25 mouse cellular contexts compared by ENCODE assay signal in the genomic region with DNA sequence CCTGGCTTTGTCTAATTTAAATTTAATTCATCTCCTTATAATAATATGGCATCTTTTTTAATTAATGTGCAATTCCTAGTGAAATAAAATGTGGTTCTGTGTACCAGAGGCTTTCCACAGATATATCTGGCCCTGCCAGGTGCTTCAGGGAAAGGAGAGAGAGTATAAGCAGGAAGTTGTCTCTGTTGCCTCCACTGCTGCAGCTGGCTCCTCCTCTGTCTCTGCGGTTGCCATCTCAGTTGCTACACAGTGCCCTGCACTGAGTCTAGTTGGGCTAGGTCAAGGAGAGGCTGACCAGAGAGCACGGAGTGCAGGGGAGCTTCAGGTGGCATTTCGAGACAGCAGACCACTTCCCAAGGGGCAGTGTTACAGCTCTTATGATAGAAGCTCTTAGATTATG.
"Had no signal": no experiment of that assay in that cellular context is flagged by ENCODE, and none has a peak within 500 bp of the region (broad histone marks: within the 10 kb centered on the region; RNA-seq: fewer than 3 reads in every experiment).

No protein-coding gene starts in this region.

- ATAC-seq: forebrain, postnatal 0 days; intestine, embryonic 16.5 days; liver, embryonic 12.5 days had no signal

- H3K4me3 ChIP-seq: heart, adult 2 months; heart, embryonic 13.5 days; heart, embryonic 15.5 days; hindbrain, embryonic 15.5 days; kidney, embryonic 15.5 days; limb, embryonic 13.5 days; limb, embryonic 15.5 days; liver, embryonic 12.5 days had no signal

- H3K4me1 ChIP-seq: heart, embryonic 13.5 days; heart, embryonic 15.5 days; hindbrain, embryonic 15.5 days; kidney, embryonic 15.5 days; limb, embryonic 13.5 days; limb, embryonic 15.5 days; liver, embryonic 12.5 days had no signal

- H3K9me3 ChIP-seq: heart, embryonic 13.5 days; heart, embryonic 15.5 days; hindbrain, embryonic 15.5 days; kidney, embryonic 15.5 days; limb, embryonic 13.5 days; limb, embryonic 15.5 days; liver, embryonic 12.5 days had no signal

- H3K9ac ChIP-seq: forebrain, postnatal 0 days; heart, embryonic 13.5 days; heart, embryonic 15.5 days; hindbrain, embryonic 15.5 days; kidney, embryonic 15.5 days; limb, embryonic 13.5 days; limb, embryonic 15.5 days; liver, embryonic 12.5 days had no signal

- H3K27me3 ChIP-seq: heart, embryonic 13.5 days; heart, embryonic 15.5 days; hindbrain, embryonic 15.5 days; kidney, embryonic 15.5 days; limb, embryonic 13.5 days; limb, embryonic 15.5 days; liver, embryonic 12.5 days had no signal

- DNase-seq: forebrain, postnatal 0 days; gastrocnemius, postnatal 14 days; gastrocnemius, postnatal 36 days; heart, adult 11 months; heart, adult 2 months; heart, postnatal 14 days; heart, postnatal 36 days; kidney, adult 11 months; kidney, adult 2 months; kidney, adult 9 months; kidney, postnatal 14 days; kidney, postnatal 36 days; layer of hippocampus, adult 9-11 months; layer of hippocampus, postnatal 36 days; left cerebral cortex, postnatal 4 days had no signal

- H3K36me3 ChIP-seq: heart, embryonic 13.5 days; heart, embryonic 15.5 days; hindbrain, embryonic 15.5 days; kidney, embryonic 15.5 days; limb, embryonic 13.5 days; limb, embryonic 15.5 days; liver, embryonic 12.5 days had no signal

- H3K27ac ChIP-seq: heart, adult 2 months; heart, embryonic 13.5 days; heart, embryonic 15.5 days; hindbrain, embryonic 15.5 days; kidney, embryonic 15.5 days; kidney, postnatal 0 days; limb, embryonic 13.5 days; limb, embryonic 15.5 days; liver, embryonic 12.5 days had no signal

- H3K4me2 ChIP-seq: heart, embryonic 11.5 days; heart, embryonic 13.5 days; heart, embryonic 15.5 days; hindbrain, embryonic 15.5 days; kidney, embryonic 15.5 days; limb, embryonic 13.5 days; limb, embryonic 15.5 days; liver, embryonic 12.5 days had no signal
